Mouse (Mus musculus) right cerebral cortex, postnatal 25 days (tissue): ENCODE measurements at regions not wholly inside any gene's neighbourhood (a gene's known extent, or its start where the extent isn't known, plus 50 kb on each side); places are given as distances from the start of the nearest gene placed in this dataset.
"Not testable (repeated sequence)": the region's sequence is repeated elsewhere in the genome, so short reads cannot be mapped to it uniquely, and the experiment has no call there.

Source experiments
- DNase-seq: peaks from one replicate; pipeline ENCODE4 v3.0.0; 2022

DNA sequence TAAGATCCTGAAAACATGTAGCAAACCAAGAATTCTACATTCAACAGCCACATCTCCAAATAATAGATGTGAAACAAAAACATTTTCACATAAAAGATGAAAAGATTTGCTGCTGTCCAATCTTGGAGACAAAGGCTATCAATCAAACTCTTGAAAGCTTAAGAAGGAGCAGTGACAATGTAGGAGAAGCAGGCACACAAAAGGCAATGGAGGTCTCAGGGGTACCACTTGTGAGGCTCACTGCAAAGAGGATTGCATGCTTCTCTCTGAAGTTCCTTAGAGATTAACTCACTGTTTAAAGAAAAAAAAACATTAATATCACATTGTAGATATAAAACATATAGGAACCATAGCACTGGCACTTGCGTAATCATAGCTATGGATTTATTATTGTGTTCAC is 241.2 kb upstream of the Cntn5 start:
- DNase-seq: no peak

DNA sequence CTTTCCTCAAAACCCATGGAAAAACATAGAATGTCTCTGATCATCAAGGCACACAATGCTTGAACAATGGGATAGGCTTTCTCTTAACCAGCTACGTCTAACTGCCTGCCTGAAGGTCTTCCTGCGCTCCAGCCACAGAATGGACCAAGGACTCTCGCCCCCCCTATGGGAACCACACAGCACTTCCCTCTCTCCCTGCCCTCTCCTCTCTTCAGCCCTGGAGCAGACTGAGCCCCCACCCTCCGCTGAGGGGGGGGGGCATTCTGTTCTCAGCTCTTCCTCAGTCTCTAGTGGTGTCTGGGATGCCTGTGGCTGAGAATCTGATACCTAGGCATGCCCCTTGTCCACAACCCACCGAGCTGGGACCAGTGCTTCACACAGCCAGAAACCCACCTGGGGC is 222.3 kb upstream of the Cntn5 start:
- DNase-seq: no peak

DNA sequence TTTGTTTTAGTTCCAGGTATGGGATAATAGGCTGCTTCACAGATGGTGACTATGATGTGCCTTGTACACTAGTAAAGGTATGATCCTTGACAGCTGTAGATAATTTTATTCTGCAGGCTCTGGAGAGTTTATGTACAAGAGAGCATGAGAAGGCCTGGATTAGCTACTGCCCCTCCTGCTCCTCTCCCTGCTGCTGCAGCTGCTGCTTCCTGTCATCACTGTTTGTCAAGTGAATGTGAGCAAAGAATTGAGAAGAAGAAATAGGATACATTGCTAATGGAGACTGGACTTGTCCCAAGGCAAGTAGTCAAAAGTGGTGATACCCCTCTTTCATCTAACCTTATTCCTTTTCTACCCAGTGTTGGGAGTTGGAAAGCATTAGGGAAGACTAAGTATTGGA is 214.6 kb upstream of the Cntn5 start:
- DNase-seq: no peak

DNA sequence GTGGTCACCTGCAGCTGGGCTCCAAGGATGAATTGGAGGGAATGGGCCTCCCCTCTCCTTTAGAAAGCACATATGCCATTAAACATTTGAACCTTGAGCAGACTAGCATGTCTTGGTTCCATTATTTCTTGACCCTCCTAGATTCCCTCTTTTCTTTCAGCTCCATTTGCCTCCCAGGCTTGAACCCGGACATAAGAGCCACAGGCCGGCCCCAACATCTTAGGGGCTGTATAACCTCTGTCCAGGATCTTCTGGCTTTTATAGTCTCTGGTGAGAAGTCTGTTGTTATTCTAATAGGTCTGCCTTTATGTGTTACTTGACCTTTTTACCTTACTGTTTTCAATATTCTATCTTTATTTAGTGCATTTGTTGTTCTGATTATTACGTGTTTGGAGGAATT is 203.3 kb upstream of the Cntn5 start:
- not testable (repeated sequence) for DNase-seq

DNA sequence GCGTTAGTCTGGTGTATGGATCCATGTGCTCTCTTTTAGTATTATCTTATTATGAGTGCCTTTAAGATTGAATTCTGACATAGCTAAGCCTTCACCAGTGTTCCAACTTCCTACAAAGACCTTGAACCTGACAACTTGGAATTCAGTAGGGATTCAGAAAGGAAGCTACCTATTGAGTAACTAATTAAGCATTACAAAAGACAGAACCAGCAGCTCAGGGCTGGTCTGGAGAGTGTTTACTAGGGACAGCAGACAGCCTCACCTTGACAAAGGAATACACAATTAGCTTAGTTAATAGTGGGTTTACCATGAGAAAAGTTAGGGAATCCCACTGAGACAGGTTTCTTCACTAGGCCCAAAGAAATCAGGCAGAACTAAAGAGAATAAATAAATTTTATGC is 202.6 kb upstream of the Cntn5 start:
- DNase-seq: not testable (repeated sequence)

DNA sequence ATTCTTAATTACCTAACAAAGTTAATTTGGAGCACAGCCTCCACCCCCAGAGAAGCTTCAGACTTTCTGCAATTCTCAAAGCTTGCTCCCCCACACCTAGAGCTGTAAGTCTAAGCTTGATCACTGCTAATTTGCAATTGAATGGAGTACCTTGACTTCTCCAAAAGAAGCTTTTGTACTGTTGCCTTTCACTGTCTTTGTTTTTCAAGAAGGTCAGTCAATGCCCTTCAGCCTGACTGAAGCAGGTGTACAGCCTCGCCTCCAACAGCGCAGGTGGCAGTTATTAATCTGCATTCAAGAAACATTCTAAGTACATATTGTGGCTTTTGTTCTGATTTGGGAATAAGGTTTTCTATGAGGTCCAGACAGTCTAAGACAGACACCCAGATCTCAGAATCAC is 201.7 kb upstream of the Cntn5 start:
- no peak for DNase-seq

DNA sequence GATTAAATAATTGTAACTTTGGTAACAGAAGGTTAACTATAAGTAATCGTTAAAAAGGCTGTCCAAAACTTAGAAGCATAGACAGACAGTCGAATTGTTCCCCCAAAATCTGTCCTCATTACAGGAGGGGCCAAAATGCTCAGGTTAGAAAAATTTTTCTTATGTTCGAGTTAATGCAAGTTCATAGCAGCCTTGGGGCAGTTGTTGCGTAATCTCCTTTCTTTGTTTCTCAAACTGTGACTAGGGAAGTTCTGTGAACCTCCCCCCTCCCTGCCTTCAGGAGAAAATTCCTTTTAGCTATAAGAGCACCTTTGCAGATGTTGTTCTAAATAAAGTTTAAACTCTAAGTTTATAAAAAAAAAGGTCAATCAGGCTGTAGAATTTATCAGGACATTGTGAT is 198.9 kb upstream of the Cntn5 start:
- DNase-seq: no peak

DNA sequence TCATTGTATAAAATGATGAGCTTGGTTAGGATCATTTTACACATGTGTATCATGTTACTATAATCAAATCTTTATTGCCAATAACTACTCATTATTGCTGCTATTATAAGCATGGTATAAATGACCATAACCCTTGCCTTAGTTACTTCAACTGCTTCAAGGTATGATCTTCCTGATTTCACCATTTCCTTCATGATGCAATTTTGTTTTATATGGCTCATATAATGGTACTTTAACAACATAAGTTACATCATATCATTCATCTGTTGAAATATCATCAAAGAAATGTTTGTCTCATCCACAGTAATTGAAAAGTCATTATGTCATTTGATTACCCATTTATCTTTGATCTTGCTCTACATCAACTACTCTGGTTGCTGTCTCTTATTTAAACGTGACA is 188.3 kb upstream of the Cntn5 start:
- no peak for DNase-seq

DNA sequence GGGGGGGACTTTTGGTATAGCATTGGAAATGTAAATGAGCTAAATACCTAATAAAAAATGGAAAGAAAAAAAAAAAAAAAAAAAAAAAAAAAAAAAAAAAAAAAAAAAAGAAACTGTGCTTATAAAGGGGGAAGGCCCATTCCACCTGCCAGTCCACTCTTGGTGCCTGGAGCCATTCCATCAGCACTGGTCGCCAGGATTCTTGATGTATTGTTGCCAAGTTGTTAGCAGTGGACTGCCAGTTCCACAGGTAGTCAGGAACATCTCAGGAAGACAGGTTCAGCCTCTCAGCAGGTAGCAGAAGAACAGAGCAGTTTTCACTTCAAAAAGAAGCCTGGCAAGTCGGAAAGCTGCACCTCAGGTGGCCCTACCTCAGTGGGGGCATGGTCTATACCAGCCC is 162.6 kb upstream of the Cntn5 start:
- not testable (repeated sequence) for DNase-seq

DNA sequence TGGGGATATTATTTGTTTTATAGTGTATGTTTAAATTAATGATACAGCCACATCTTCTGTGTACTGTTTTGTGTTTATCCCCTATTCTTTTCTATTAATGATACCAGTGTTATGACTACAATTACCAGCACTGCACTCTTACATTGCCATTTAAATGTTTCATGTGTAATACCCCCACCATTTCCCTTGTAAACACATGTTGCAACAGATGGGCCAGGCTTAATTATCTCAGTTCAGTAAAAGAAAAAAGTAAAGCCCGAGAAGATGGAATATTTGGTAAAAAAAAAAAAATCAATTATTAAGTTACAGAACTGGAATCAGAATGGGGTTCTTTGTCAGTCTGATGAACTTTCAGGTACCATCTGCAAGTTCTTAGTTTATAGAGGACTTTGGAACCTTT is 158.3 kb upstream of the Cntn5 start:
- no peak for DNase-seq
